Mouse (Mus musculus) left cerebral cortex, postnatal 36 days (tissue): ENCODE data around the gene Robo1. TPM values are rescaled to one million over a fixed set of nuclear protein-coding genes. Genes with fewer than 3 reads are reported as not detected.

Source experiments
- DNase-seq, 2 experiments: peaks; one replicate each; pipeline ENCODE4 v3.0.0; 2021 to 2022; ENCODE audit warnings: low spot score in 2 of 2, mixed read lengths in 1 of 2
- intact Hi-C: fragments of 180-260 bp; cut with DNase I; formaldehyde crosslinking; loops from one replicate; pipeline ENCODE4 v1.15.1; 2025
- total RNA-seq, 2 experiments: library from RNA; stranded (reverse); gene quantifications; 2 replicates each; pipeline ENCODE4 v1.2.3; 2021

Robo1 gene
- total RNA-seq, 2 experiments from 2014 or later, result 50.7 to 69.6 TPM

DNA sequence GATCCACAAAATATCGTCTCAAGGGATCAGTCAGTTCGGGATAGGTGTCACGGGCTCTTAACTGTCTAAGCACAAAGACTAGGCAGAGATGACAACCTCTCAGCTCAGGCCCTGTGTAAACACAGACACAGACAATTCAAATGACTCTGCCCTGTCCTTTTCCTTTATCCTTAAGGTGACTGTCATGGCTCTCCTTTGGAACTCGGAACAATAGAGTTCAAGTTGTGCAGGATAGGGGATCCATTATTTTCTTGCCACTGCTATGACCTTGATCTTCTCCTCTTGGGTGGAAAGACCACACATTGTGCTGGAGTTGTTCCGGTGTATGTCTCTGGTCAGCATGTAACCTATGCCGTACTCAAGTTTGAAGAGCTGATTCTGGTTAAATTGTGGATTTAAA, 395.4 kb downstream of the Robo1 start:
- intact Hi-C loops, result no loop called here

GRCm38 (mm10) chr16:72705851-72706250, 397.7 kb downstream of the Robo1 start:
- intact Hi-C loops, result no loop called here
- no peak for DNase-seq

More for the DNA sequence above, 395.4 kb downstream of the Robo1 start:
- no peak for DNase-seq

GRCm38 (mm10) chr16:72708526-72708925, 400.4 kb downstream of the Robo1 start:
- DNase-seq, result no peak
- intact Hi-C loops, result no loop called here

DNA sequence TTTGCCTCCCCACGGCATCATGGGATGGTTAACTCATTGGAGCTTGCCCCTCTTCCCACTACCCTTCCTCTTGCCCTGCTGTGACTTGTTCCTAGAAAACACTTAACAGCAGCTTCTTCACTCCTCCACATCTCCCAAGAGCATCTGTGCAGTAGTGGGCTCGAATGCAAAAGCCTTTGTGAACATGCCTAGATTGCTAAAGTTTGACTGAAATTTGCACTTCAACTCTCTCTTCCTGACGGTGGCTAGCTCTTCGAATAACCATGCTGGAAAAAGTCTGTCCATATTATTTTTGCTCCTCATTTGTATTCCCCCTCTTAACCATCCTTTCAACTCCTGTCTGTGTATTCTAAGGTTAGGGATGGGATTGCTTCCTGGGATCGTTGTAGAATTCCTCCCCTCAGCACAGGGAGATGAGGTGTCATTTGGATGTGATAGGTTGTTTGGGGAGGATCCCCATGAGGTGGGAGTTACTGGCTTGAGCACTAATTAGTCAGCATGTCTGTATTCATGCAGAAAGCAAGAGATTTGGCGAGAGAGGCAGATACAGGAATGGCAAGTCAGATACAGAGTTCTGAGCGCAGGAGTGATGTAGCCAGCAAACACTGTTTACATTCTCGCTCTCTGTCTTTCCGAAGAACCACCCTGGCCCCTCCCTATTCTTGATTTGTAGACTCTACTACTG, 409.2 kb downstream of the Robo1 start:
- no peak for DNase-seq
- intact Hi-C loops, result no loop called here

- intact Hi-C loops, result no loop called here
Observed at GRCm38 (mm10) chr16:72719063-72719462, 411.0 kb downstream of the Robo1 start.

GRCm38 (mm10) chr16:72720979-72721378, 412.9 kb downstream of the Robo1 start:
- DNase-seq, result no peak

More at GRCm38 (mm10) chr16:72719063-72719462, 411.0 kb downstream of the Robo1 start:
- no peak for DNase-seq

GRCm38 (mm10) chr16:72721713-72722481, 413.8 kb downstream of the Robo1 start:
- intact Hi-C loops, result no loop called here
- no peak for DNase-seq

More at GRCm38 (mm10) chr16:72720979-72721378, 412.9 kb downstream of the Robo1 start:
- intact Hi-C loops, result no loop called here

DNA sequence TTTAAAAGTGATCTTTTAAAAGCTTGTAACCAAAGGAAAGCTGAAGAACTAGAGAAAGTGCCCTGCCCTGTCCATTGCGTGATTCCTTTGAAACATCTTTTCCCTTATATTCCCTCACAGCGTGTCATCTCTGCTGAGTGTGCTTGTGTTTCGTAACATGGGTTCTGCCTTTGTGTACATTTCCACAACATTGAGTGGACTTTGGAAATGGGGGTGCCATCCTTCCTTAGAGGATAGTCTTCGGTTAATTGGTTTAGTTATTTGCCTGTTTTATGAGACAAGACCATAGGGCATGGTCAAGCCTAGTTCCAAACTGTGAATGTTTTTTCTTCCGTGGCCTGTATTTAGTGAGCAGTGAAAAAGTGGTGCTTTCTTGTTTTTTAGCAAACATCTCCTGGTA, 426.1 kb downstream of the Robo1 start:
- DNase-seq, result no peak
- intact Hi-C loops, result no loop called here

- DNase-seq, result no peak
- intact Hi-C loops, result no loop called here
Observed at GRCm38 (mm10) chr16:72735175-72735574, 427.1 kb downstream of the Robo1 start.

GRCm38 (mm10) chr16:72735588-72735987, 427.5 kb downstream of the Robo1 start:
- intact Hi-C loops, result no loop called here
- no peak for DNase-seq

GRCm38 (mm10) chr16:72737154-72737553, 429.0 kb downstream of the Robo1 start:
- intact Hi-C loops, result no loop called here
- DNase-seq, result no peak

GRCm38 (mm10) chr16:72740218-72740617, 432.1 kb downstream of the Robo1 start:
- no peak for DNase-seq
- intact Hi-C loops, result no loop called here

GRCm38 (mm10) chr16:72747696-72748095, 439.6 kb downstream of the Robo1 start:
- no peak for DNase-seq
- intact Hi-C loops, result no loop called here

DNA sequence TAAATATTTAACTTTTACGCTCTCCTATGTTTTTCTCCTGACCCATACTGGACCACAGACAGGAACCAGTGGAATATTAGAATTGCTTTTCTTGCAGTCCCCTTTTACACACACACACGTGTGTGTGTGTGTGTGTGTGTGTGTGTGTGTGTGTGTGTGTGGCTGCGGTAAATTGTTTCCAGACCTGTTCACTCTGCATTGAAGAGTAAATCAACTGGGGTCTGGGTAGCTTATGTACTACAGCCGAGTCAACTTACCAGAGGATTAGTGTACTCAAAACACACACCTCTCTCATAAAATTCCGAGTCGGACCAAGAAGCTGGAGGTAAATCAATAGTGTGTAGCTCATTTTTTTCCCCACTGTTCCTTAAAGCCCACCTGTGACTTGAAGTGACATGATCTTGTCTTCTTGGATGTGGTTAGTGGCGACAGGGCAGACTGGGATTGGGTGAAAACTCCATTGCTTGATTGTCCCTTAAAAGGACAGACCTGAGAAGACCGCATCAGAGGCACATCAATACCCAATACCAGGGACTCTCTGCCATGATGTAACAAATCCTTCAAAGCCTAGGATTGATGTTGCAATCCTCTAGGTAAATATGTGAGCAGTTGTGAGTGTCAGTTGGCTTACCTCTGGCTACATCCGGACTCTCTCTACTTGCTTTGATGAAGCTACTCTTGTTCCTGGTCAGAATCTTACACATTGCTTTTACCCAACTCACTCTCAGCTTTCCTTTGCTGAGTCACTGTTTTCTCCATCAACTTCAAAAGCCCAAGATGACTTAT, 457.2 kb downstream of the Robo1 start:
- DNase-seq, result no peak
- intact Hi-C loops, result no loop called here

DNA sequence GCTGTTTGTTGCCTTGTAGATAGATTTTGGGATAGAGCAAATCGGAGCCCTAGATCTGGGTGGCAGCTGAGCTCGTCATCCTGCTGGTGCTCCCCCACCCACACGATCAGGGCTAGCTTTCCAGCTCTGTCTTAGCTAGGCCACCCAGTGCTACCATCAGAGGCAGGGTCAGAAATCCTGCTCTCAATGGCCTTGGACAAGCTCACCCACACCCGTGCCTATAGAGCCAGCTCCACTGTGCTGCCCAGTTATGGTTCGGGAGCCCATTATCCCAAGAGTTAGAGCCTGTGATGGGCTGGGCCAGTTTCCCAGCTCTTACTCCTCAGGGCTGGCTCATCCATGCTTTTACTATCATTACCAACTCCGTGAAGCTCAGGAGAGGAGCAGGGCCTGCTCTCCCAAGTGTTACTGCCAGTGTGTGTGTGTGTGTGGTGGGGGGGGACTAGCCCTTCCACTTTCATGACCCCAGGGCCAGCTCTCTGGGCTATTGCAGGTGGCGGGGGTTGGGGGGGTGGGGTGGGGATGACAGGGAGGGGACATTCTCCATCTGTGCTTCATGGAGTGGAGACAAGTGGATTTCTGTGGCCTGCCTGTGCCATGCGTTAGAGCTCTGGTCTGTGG, 461.2 kb downstream of the Robo1 start:
- no peak for DNase-seq
- intact Hi-C loops, result no loop called here

- no peak for DNase-seq
- intact Hi-C loops, result no loop called here
Observed at GRCm38 (mm10) chr16:72772348-72772747, 464.2 kb downstream of the Robo1 start.

GRCm38 (mm10) chr16:72773034-72773433, 464.9 kb downstream of the Robo1 start:
- intact Hi-C loops, result no loop called here

GRCm38 (mm10) chr16:72778520-72778919, 470.4 kb downstream of the Robo1 start:
- DNase-seq, result no peak
- intact Hi-C loops, result no loop called here

More at GRCm38 (mm10) chr16:72773034-72773433, 464.9 kb downstream of the Robo1 start:
- no peak for DNase-seq

- intact Hi-C loops, result no loop called here
- no peak for DNase-seq
Observed at GRCm38 (mm10) chr16:72782171-72782570, 474.1 kb downstream of the Robo1 start.

DNA sequence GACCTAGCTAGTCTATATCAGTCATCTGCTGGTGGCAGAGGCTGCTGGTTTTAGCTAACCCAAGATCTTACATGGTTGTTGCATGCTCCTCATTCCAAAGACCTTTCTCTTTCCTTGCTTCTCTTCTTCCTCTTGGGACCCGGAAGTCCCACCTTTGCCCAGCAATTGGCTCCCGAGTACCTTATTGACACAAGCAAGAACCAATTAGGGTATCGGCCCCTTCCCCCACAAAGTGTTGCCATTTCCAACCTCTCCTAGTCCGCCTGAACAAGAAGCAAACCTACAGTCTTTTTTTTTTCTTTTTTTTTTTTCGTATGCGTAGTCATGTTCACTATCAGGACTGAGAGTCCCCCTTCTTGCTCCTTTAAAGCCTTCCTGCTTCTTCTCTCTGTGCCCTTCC, 478.0 kb downstream of the Robo1 start:
- intact Hi-C loops, result no loop called here
- no peak for DNase-seq
